Comparison of ENCODE assay signal across 23 mouse cellular contexts in the genomic region with DNA sequence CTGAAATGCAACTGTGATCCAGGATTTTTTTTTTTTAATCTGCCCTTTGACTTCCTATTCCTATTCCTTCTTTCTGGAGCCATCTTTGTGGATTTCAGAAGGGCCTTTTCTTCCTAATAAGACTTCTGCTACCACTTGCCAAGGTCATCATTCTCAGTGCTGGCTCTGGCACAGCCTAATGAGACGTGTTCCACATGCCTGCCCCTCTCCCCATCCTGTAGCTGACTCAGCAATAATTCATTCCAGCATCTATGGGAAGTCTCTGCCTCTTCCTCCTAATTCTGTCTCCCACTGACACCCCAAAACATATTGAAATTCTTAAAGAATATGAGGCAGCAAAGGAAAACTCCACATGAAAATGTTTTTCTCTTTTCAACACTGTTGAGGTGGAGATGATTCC.
"Had no signal": no experiment of that assay in that cellular context is flagged by ENCODE, and none has a peak within 500 bp of the region (broad histone marks: within the 10 kb centered on the region; RNA-seq: fewer than 3 reads in every experiment).

No protein-coding gene starts in this region.

- H3K4me3 ChIP-seq: layer of hippocampus, adult 2 months; limb, embryonic 10.5 days; limb, embryonic 13.5 days; liver, embryonic 12.5 days; liver, embryonic 15.5 days; lung, embryonic 15.5 days; megakaryocyte, embryonic 14.5 days; midbrain, embryonic 10.5 days; midbrain, embryonic 13.5 days; neural tube, embryonic 12.5 days; neural tube, embryonic 15.5 days; stomach, embryonic 15.5 days had no signal

- H3K9ac ChIP-seq: limb, embryonic 13.5 days; liver, embryonic 12.5 days; liver, embryonic 15.5 days; lung, embryonic 15.5 days; midbrain, embryonic 13.5 days; neural tube, embryonic 12.5 days; neural tube, embryonic 15.5 days; stomach, embryonic 15.5 days had no signal

- ATAC-seq: liver, embryonic 12.5 days had no signal

- DNase-seq: layer of hippocampus, adult 9-11 months; layer of hippocampus, postnatal 36 days; liver; lung, adult 18-20 months; lung, postnatal 10 days; lung, postnatal 36 days; right cerebral cortex, adult 18-20 months; right cerebral cortex, postnatal 14 days; spleen, adult 18-20 months; thymus, postnatal 25 days had no signal

- H3K27me3 ChIP-seq: liver, embryonic 12.5 days; liver, embryonic 15.5 days; lung, embryonic 15.5 days; megakaryocyte, embryonic 14.5 days; midbrain, embryonic 13.5 days; neural tube, embryonic 12.5 days; neural tube, embryonic 15.5 days; stomach, embryonic 15.5 days had no signal

- H3K4me1 ChIP-seq: limb, embryonic 10.5 days; liver, embryonic 12.5 days; liver, embryonic 15.5 days; lung, embryonic 15.5 days; megakaryocyte, embryonic 14.5 days; midbrain, embryonic 10.5 days; midbrain, embryonic 13.5 days; neural tube, embryonic 12.5 days; neural tube, embryonic 15.5 days; stomach, embryonic 15.5 days had no signal

- H3K9me3 ChIP-seq: limb, embryonic 10.5 days; limb, embryonic 13.5 days; liver, embryonic 12.5 days; liver, embryonic 15.5 days; lung, embryonic 15.5 days; midbrain, embryonic 10.5 days; midbrain, embryonic 13.5 days; neural tube, embryonic 12.5 days; neural tube, embryonic 15.5 days; stomach, embryonic 15.5 days had no signal

- H3K36me3 ChIP-seq: limb, embryonic 10.5 days; limb, embryonic 13.5 days; liver, embryonic 12.5 days; liver, embryonic 15.5 days; lung, embryonic 15.5 days; midbrain, embryonic 10.5 days; midbrain, embryonic 13.5 days; neural tube, embryonic 12.5 days; neural tube, embryonic 15.5 days; stomach, embryonic 15.5 days had no signal

- H3K27ac ChIP-seq: kidney, postnatal 0 days; layer of hippocampus, adult 2 months; limb, embryonic 10.5 days; limb, embryonic 13.5 days; liver, embryonic 12.5 days; liver, embryonic 15.5 days; lung, embryonic 15.5 days; midbrain, embryonic 10.5 days; midbrain, embryonic 13.5 days; neural tube, embryonic 12.5 days; neural tube, embryonic 15.5 days; stomach, embryonic 15.5 days had no signal
